Mouse (Mus musculus) embryo, embryonic 10 days (tissue): Measurements from ENCODE around the gene Fat4.
A peak's percentile ranks its signal among the peaks of the same experiment; 100 is the strongest.

ENCODE experiments used
- DNase-seq: peaks from one replicate; pipeline ENCODE4 v3.0.0-alpha.2; 2015; ENCODE audit warnings: low spot score

The Fat4 gene

DNA sequence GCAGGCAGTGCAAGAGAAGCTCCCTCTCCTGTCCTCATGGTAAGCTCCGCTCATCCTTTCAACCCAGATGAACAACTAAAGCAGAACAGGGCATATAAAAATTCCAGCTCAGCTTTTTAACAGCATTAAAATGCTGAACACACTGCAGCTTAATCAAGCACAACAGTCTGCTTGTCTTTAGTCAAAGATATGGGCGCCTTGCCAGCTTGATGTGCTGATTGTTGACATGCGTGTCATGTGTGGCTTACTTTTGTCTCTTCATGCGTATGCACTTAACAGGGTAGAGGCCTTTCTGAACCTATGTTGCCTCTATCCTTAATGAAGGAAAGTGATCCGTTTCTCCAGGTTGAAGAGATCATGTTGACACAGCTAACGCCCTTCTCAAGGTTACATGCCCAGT is 75.6 kb downstream of the Fat4 start:
- no peak for DNase-seq

DNA sequence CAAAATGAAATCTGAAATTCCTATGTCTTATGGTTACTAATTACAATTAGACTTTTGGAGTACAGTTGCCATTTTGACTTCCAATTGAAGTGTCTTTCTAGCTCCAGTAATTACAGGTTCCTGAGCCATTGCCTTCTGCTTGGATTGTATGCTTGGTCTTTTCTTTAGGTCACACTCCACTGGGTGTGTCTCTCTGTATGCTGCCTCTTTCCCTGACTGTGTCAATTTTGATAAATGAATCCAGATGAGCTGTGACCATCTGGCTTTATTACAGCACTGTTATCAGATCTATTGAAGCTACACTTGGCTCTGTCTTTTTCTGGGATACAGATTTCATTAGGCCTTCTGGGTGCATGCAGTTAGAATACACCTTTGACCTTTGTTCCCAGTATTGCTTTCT is 80.7 kb downstream of the Fat4 start:
- DNase-seq, result no peak

DNA sequence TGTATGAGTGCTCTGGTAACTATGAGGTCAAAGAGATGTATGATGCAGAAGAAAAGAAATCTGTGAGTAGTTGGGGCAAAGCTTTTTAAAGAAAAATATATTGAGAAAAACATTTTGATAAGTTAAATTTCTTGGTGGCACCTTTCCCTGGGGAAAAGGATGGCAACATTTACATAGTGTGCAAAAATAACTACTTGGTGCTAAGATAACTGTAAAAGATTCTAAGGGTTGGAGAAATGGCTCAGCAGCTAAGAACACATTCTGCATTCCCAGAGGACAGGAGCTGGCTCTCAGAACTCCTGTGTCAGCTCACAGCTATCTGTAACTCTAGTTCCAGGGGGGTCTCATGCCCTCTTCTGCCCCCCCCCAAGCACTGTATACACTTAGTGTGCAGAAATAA is 99.6 kb downstream of the Fat4 start:
- no peak for DNase-seq

DNA sequence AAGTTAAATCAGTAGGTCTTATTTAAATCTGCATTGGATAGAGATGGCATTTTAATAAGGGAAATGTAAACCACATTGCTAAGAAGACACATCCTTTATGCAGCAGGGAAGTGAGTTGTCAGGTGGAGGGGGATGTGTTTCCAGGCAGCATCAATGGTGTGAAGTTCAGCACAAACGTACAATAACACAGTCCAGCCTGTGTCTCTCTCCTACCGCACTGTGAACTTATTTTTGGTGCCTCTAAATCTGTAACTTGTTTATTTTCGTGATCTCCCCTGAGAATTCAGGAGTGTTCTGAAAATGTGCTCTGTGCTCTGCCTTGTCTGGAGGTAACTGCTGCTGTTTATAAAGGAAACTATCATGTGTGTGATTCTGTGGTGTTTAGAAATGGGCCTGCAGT is 102.4 kb downstream of the Fat4 start:
- no peak for DNase-seq

DNA sequence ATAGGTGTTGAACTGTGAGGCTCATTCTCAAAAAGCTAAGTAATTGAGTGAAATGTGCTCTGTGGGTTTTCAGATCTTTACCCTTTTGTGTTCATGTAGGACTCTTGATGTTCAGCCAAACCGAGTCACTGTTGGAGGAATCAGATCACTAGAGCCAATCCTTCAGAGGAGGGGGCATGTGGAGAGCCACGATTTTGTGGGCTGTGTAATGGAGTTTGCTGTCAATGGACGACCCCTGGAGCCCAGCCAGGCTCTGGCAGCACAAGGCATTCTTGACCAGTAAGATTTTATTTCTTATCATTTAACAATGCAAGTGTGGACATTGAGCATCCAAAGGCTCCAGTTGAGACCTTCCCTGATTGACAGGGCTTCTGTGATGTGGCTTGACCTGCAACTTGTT is 113.3 kb downstream of the Fat4 start:
- no peak for DNase-seq

DNA sequence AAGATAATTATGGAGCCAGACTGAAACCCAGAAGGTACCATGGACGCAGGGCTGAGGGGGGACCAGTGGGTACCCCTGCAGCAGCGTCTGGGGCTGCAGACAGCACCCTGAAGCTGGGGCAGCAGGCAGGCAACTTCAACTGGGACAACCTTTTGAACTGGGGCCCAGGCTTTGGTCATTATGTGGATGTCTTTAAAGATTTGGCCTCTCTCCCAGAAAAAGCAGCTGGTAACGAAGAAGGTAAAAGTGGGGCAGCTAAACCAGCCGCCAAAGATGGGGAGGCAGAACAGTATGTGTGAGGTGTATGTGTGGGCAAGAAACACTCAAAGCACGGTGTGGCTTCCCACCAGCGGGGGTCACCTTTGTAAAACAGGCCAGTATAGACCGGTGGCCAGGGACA is 123.8 kb downstream of the Fat4 start:
- no peak for DNase-seq

DNA sequence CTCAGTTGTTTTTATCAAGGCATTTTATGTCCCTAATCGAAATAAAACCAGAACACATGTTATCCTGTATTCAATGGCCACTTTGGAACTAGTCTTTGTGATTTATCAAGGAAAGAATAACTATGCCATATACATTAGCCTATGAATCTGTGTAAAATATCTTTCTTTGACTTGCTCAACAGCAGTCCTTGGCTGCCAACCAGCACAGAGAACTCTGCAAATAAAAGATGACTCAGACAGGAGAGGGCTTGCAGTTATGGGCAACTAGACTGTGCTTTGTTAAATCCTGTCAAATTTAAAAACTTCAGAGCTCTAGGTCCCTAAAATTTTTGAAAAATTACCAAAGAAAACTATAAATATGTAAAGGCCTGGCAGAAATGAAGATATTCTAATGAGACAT is 130.9 kb downstream of the Fat4 start:
- DNase-seq, result no peak

DNA sequence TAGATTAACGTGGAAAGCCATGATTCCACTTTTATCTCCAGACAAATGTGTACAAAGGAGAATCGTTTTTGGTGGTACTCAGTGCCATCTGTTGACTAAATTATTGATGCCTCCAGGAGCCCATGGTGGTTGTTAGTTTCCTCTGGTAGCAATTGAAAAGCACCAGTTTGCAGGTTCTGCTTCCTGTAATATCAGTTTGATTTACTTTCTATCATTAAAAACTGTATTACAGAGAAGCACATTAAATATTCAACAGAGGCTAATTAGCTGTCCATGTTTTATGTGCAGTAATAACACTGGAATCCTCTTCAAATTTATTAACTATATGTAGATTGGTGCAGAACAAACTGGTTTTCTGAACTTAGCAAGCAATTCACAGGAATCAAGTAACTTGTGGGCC is 149.4 kb downstream of the Fat4 start:
- DNase-seq, result no peak

DNA sequence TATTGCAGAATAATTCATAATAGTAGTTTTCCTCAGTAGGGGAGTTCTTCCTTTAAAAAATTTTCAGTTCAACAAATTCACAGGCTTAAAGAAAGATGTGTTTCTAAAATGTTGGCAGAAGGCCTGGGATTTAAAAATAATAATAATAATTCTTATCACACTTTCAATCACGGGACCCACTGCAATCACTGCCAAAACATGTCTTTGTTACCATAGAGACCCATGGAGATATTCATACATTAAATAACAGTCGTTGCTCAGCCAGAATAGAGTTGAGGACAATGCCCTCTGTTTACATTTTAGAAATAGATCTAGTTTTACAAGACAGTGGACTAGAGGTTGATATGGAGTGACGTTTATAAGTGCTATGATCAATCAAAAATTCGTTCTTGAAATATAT is 159.7 kb downstream of the Fat4 start:
- no peak for DNase-seq

DNA sequence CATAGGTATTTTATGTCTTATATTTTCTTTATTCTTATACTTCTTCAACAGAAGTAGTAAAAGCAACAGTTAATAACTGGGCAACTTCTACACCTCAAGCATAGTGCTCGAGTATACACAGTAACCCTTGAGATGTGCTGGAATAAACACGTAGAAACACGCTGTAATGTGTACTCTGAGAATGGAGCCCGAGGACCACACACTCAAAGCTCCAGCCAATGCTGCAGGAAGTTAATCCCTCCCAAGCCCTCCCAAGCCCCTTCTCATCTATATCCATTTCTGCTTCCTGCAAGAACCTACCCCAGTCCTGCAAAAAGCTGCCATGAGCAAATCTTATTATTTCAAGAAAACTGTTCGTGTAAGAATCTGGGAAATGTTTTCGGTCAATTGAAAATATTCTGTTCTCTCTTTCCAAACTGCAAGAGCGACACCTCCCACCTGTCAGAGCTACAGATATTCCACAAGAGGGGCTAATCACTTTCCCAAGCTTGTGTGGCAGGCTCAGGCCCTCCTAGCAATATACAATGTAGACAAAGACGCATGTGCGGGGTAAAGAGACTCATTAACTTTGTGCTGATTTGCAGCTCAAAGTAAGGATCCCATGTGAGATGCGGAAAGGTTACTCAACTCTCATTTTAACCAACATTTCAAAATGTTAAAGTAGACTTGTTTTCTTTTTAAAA is 161.0 kb downstream of the Fat4 start:
- no peak for DNase-seq

DNA sequence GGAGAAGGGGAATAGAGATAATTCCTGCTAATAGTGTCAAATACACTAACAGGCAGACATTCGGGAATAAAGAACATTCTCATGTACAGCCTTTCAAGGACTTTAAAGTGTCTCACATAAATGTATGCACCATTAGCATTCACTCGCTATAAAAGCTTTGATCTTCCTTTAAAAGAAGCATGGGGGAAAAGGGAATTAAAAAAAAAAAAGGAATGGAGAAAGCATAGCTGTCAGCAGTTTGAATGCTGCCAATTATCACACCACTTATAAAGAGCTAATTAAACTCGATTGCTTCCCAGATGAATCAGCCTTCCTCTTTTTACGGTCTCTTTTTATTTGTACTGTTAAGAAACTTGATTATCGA is 161.5 kb downstream of the Fat4 start:
- DNase-seq, result no peak

DNA sequence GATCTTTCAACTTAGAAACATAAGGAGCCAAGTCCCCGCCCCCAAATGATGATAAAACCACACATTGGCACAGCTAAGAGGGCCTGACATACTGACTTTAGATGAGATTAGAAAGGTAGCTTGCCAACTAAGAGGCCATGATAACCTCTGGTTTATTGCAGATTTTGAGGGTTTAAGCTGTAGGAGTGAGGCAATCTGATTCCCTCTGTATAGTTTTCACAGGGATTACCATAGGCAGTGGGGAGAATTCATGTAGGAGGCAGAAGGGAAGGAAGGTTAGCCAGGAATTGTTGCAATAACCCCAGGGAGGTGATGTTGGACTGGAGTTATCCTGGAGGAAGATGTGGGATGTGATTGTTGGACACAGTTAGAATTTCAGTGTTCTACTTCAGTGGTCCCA is 163.4 kb downstream of the Fat4 start:
- no peak for DNase-seq

DNA sequence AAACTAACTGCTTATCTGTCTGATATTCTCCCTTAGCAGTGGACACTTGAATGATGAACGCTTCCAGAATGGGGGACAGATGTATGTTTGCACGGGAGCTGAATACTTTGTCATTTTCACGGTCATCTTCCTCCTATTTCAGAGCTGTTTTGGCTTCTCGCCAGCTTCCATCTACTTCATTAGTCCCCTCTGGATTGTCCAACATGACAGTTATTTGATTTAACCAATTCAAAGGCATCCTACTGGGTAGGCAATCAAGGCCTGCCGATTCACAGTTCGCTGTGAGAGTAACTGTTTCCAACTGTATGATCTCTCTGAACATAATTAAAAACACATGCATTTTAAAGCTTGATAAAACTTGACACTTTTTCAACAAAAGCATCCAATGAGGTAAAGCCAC is 166.3 kb downstream of the Fat4 start:
- DNase-seq, result peak; percentile 37
